Comparison of ENCODE assay signal across 8 mouse cellular contexts in genomic region chr14:84443288-84443686, GRCm38 (mm10). TPM values are rescaled to one million over a fixed set of nuclear protein-coding genes. Genes with fewer than 3 reads are reported as not detected.
A peak's percentile ranks its signal among the peaks of the same experiment; 100 is the strongest.
DNase-seq lines count a peak whose midpoint lies in the region; ATAC-seq and TF ChIP-seq lines count a peak whose summit lies in the region.

TSS of gene Pcdh17 (plus strand) at chr14:84443563.

- TF ChIP-seq EP300 in liver, postnatal 0 days (IDR thresholded peaks at IDR 0.05; ENCODE audit: low read depth): no peak

- peak; percentile 93 for ATAC-seq in forebrain, embryonic 15.5 days (replicated peaks)
- peak; percentile 94 for ATAC-seq in liver, postnatal 0 days
- ATAC-seq in neural tube, embryonic 13.5 days (ENCODE audit: low read depth): peak; percentile 91

- intact Hi-C loops in heart, postnatal 14 days (cut with DNase I): loop anchor here (5.0 kb wide), 1 partner anchor 1864 kb away; no protein-coding TSS in a partner anchor

- no peak for TF ChIP-seq CTCF in E14TG2a.4 (conservative IDR thresholded peaks at IDR 0.05; ENCODE audit: low read length)
- no peak for TF ChIP-seq CTCF in liver, postnatal 0 days (IDR thresholded peaks at IDR 0.05; ENCODE audit: low read depth)

- DNase-seq in cerebellum, adult 11-12 months: peak; percentile 81
- DNase-seq in heart, postnatal 14 days: peak; percentile 93 to 94
- peak; percentile 97 for DNase-seq in layer of hippocampus, adult 11-12 months (ENCODE audit: low spot score)
- peak; percentile 88 for DNase-seq in liver, postnatal 0 days
- DNase-seq in testis, postnatal 10 days (ENCODE audit: low spot score): peak; percentile 93

- no peaks in the 10 kb centered on the region for H3K9me3 ChIP-seq in E14TG2a.4 (ENCODE audit: low read length)
- H3K9me3 ChIP-seq in forebrain, embryonic 15.5 days: no peaks in the 10 kb centered on the region
- no peaks in the 10 kb centered on the region for H3K9me3 ChIP-seq in liver, postnatal 0 days (ENCODE audit: low read length)
- H3K9me3 ChIP-seq in neural tube, embryonic 13.5 days: no peaks in the 10 kb centered on the region

- H3K4me2 ChIP-seq in forebrain, embryonic 15.5 days (replicated peaks): peak within 1 kb of the TSS; percentile 98
- H3K4me2 ChIP-seq in liver, postnatal 0 days (ENCODE audit: low read depth, low read length): peak within 1 kb of the TSS; percentile 76
- peak within 1 kb of the TSS; percentile 94 for H3K4me2 ChIP-seq in neural tube, embryonic 13.5 days

- peak within 1 kb of the TSS; percentile 84 for H3K27ac ChIP-seq in forebrain, embryonic 15.5 days (replicated peaks)
- no peak within 1 kb of the TSS for H3K27ac ChIP-seq in liver, postnatal 0 days (ENCODE audit: low read depth)
- H3K27ac ChIP-seq in neural tube, embryonic 13.5 days (replicated peaks): peak within 1 kb of the TSS; percentile 88

- under 1% methylated on average over 31 of the region's 31 CpGs for WGBS in forebrain, embryonic 15.5 days
- WGBS in liver, postnatal 0 days (ENCODE audit: insufficient replicate concordance): under 1% methylated on average over 31 of the region's 31 CpGs
- WGBS in neural tube, embryonic 13.5 days: under 1% methylated on average over 31 of the region's 31 CpGs

- H3K4me1 ChIP-seq in E14TG2a.4 (replicated peaks; ENCODE audit: low read depth, low read length): peaks cover 45% of the 10 kb centered on the region
- peaks cover 24% of the 10 kb centered on the region for H3K4me1 ChIP-seq in forebrain, embryonic 15.5 days
- H3K4me1 ChIP-seq in liver, postnatal 0 days (ENCODE audit: insufficient read depth): peaks cover 15% of the 10 kb centered on the region
- peaks cover 27% of the 10 kb centered on the region for H3K4me1 ChIP-seq in neural tube, embryonic 13.5 days (replicated peaks)

- H3K27me3 ChIP-seq in E14TG2a.4 (ENCODE audit: insufficient read depth, low read length): peaks cover 57% of the 10 kb centered on the region
- 0 out of 2 replicates have a peak, but pooled peaks cover 4% of the 10 kb centered on the region for H3K27me3 ChIP-seq in forebrain, embryonic 15.5 days
- H3K27me3 ChIP-seq in liver, postnatal 0 days (ENCODE audit: insufficient read depth, low read length): peaks cover 62% of the 10 kb centered on the region
- peaks cover 16% of the 10 kb centered on the region for H3K27me3 ChIP-seq in neural tube, embryonic 13.5 days

- H3K9ac ChIP-seq in forebrain, embryonic 15.5 days (replicated peaks): peak within 1 kb of the TSS; percentile 59
- peak within 1 kb of the TSS; percentile 11; the same call in 1 of the 2 replicates for H3K9ac ChIP-seq in liver, postnatal 0 days (replicated peaks)
- H3K9ac ChIP-seq in neural tube, embryonic 13.5 days: peak within 1 kb of the TSS; percentile 81

- H3K36me3 ChIP-seq in E14TG2a.4 (ENCODE audit: insufficient read depth, low read length): no peaks in the 10 kb centered on the region
- H3K36me3 ChIP-seq in forebrain, embryonic 15.5 days: no peaks in the 10 kb centered on the region
- H3K36me3 ChIP-seq in liver, postnatal 0 days (replicated peaks; ENCODE audit: insufficient read depth, low read length): no peaks in the 10 kb centered on the region
- H3K36me3 ChIP-seq in neural tube, embryonic 13.5 days: no peaks in the 10 kb centered on the region

- H3K4me3 ChIP-seq in E14TG2a.4 (replicated peaks; ENCODE audit: low read length): peak within 1 kb of the TSS; percentile 79
- peak within 1 kb of the TSS; percentile 65 for H3K4me3 ChIP-seq in forebrain, embryonic 15.5 days
- peak within 1 kb of the TSS; percentile 47 for H3K4me3 ChIP-seq in liver, postnatal 0 days (ENCODE audit: low read depth, low read length)
- peak within 1 kb of the TSS; percentile 75 for H3K4me3 ChIP-seq in neural tube, embryonic 13.5 days

RNA-seq across cellular contexts. Expression of gene Pcdh17, which starts in this region (rescaled TPM):
- polyA plus RNA-seq in forebrain, embryonic 15.5 days (2015; fragmentation: Nextera tagmentation; extraction: Ambion mirVana): 15.3 and 17.4 TPM in 2 replicates
- total RNA-seq in heart, postnatal 14 days (2021): 10 to 100 TPM in 1 of 2 experiments, 1 to 10 TPM in 1; 9.6 to 10.2 TPM
- 1.1 and 1.2 TPM in 2 replicates for polyA plus RNA-seq in liver, postnatal 0 days (2015; fragmentation: Nextera tagmentation; extraction: Ambion mirVana)
- polyA plus RNA-seq in neural tube, embryonic 13.5 days (2015; fragmentation: Nextera tagmentation; extraction: Ambion mirVana): 18.6 and 19.3 TPM in 2 replicates

Comparison
In these comparisons a context has a peak if more than half of its experiments do, and no peak if none do; other contexts are left out.
1. H3K9ac ChIP-seq: peak in every context shown above with its lines; median percentile 81 in neural tube, embryonic 13.5 days; 59 in forebrain, embryonic 15.5 days; 11 in liver, postnatal 0 days.